Mouse (Mus musculus) olfactory bulb, adult 2 months (tissue): ENCODE data around the gene Tmem17. TPM values are rescaled to one million over a fixed set of nuclear protein-coding genes. Genes with fewer than 3 reads are reported as not detected.

Experiments
- H3K27ac ChIP-seq: fragments of 200-500 bp; 2 replicates; pipeline ENCODE4 v1.5.1; 2012; ENCODE audit warnings: low read depth, low read length; ENCODE audit not compliant: insufficient read depth
- H3K4me1 ChIP-seq: fragments of 200-500 bp; 2 replicates; pipeline ENCODE4 v1.6.1; 2012; ENCODE audit warnings: low read length; ENCODE audit not compliant: control insufficient read depth, insufficient read depth
- H3K4me3 ChIP-seq: fragments of 200-500 bp; 2 replicates; pipeline ENCODE4 v1.5.1; 2012; ENCODE audit warnings: mild to moderate bottlenecking, low read depth, low read length, moderate library complexity; ENCODE audit not compliant: insufficient read depth
- CTCF ChIP-seq: fragments of 200-500 bp; IDR thresholded peaks from 2 replicates; pipeline ENCODE4 v1.5.1; 2012; ENCODE audit warnings: low read depth, mild to moderate bottlenecking, low read length, moderate library complexity; ENCODE audit not compliant: insufficient read depth
- POLR2A ChIP-seq: fragments of 200-500 bp; IDR thresholded peaks from 2 replicates; pipeline ENCODE4 v1.6.1; 2012; ENCODE audit warnings: mild to moderate bottlenecking, low read depth, low read length, moderate library complexity; ENCODE audit not compliant: insufficient read depth
- WGBS: fragments of 180-500 bp; shearing (Covaris S2); methylation state at CpG from one replicate; pipeline ENCODE4 v1.1.7; 2018; 5-methylcytosine and 5-hydroxymethylcytosine counted together
- polyA plus RNA-seq: library from polyadenylated mRNA; stranded (reverse); fragments of >200 nt; gene quantifications from 2 replicates; pipeline ENCODE4 v1.2.4, GENCODE M21; 2012; ENCODE audit warnings: low replicate concordance; ENCODE audit not compliant: missing spikeins, insufficient read depth, insufficient read length

Gene Tmem17
- polyA plus RNA-seq, 1 experiment = not detected

- Histone ChIP-seq H3K27ac (no peak overlapping the region), H3K4me1 (no peaks in the 10 kb centered on the region), H3K4me3 (no peak overlapping the region)
- WGBS = 87% methylated on average over 9 of the region's 9 CpGs
- TF ChIP-seq CTCF = no peak
- no peak for TF ChIP-seq POLR2A
Observed at GRCm38 (mm10) chr11:22500771-22501566, 10.9 kb upstream of the Tmem17 start.

GRCm38 (mm10) chr11:22513075-22513474, 1.2 kb downstream of the Tmem17 start:
- H3K4me3 ChIP-seq = peak overlapping the region; percentile 74
- no peaks in the 10 kb centered on the region for H3K4me1 ChIP-seq
- TF ChIP-seq CTCF = no peak
- no peak for TF ChIP-seq POLR2A
- WGBS = 12% methylated on average over 11 of the region's 11 CpGs
- peak overlapping the region; percentile 97 for H3K27ac ChIP-seq

GRCm38 (mm10) chr11:22515061-22515460, 3.2 kb downstream of the Tmem17 start:
- TF ChIP-seq CTCF (no peak), POLR2A (no peak)
- no peak overlapping the region for H3K27ac ChIP-seq
- 94% methylated on average over 2 of the region's 2 CpGs for WGBS
- H3K4me1 ChIP-seq = no peaks in the 10 kb centered on the region
- no peak overlapping the region for H3K4me3 ChIP-seq

GRCm38 (mm10) chr11:22518445-22518844, 6.6 kb downstream of the Tmem17 start:
- WGBS = 89% methylated on average over 6 of the region's 6 CpGs
- TF ChIP-seq POLR2A (no peak), CTCF (no peak)

GRCm38 (mm10) chr11:22520251-22520650, 8.4 kb downstream of the Tmem17 start:
- 96% methylated on average over 4 of the region's 4 CpGs for WGBS
- no peak overlapping the region for H3K4me3 ChIP-seq
- H3K27ac ChIP-seq = no peak overlapping the region
- no peak for TF ChIP-seq POLR2A
- no peaks in the 10 kb centered on the region for H3K4me1 ChIP-seq

More at GRCm38 (mm10) chr11:22518445-22518844, 6.6 kb downstream of the Tmem17 start:
- Histone ChIP-seq H3K4me1 (no peaks in the 10 kb centered on the region), H3K4me3 (no peak overlapping the region), H3K27ac (no peak overlapping the region)

- Histone ChIP-seq H3K27ac (no peak overlapping the region), H3K4me3 (no peak overlapping the region), H3K4me1 (no peaks in the 10 kb centered on the region)
- WGBS = 77% methylated on average over 1 of the region's 1 CpGs
- TF ChIP-seq POLR2A (no peak), CTCF (no peak)
Observed at GRCm38 (mm10) chr11:22524606-22525005, 12.7 kb downstream of the Tmem17 start.

- H3K4me1 ChIP-seq = no peaks in the 10 kb centered on the region
- WGBS = 66% methylated on average over 1 of the region's 1 CpGs
- no peak overlapping the region for H3K4me3 ChIP-seq
- H3K27ac ChIP-seq = no peak overlapping the region
- TF ChIP-seq POLR2A = no peak
- TF ChIP-seq CTCF = no peak
Observed at GRCm38 (mm10) chr11:22540600-22540999, 28.7 kb downstream of the Tmem17 start.

- Histone ChIP-seq H3K4me3 (no peak overlapping the region), H3K4me1 (peaks cover 4% of the 10 kb centered on the region), H3K27ac (no peak overlapping the region)
- 56% methylated on average over 1 of the region's 1 CpGs for WGBS
- TF ChIP-seq POLR2A (no peak), CTCF (no peak)
Observed at GRCm38 (mm10) chr11:22560061-22560460, 48.2 kb downstream of the Tmem17 start.

GRCm38 (mm10) chr11:22560503-22561328, 48.8 kb downstream of the Tmem17 start:
- 11% methylated on average over 6 of the region's 6 CpGs for WGBS
- Histone ChIP-seq H3K4me1 (peaks cover 4% of the 10 kb centered on the region), H3K27ac (peak overlapping the region; percentile 76), H3K4me3 (no peak overlapping the region)
- TF ChIP-seq CTCF (no peak), POLR2A (no peak)
